Mouse (Mus musculus) limb, embryonic 11.5 days (tissue): ENCODE measurements around the gene Foxn3. TPM values are rescaled to one million over a fixed set of nuclear protein-coding genes. Genes with fewer than 3 reads are reported as not detected.

Experiments
- ATAC-seq: fragments of 200-750 bp; cut with Nextera tagmentation; 2 replicates; pipeline ENCODE4 v1.8.0; 2017; ENCODE audit warnings: low read depth; ENCODE audit not compliant: insufficient number of reproducible peaks, low FRiP score, low TSS enrichment
- DNase-seq: peaks from one replicate; pipeline ENCODE4 v3.0.0-alpha.2; 2015; ENCODE audit warnings: low spot score
- H3K27ac ChIP-seq: fragments of 300-500 bp; sonication (generic); replicated peaks from 2 replicates; pipeline ENCODE4 v1.5.1; 2014; ENCODE audit warnings: low read depth, mild to moderate bottlenecking, low read length
- H3K27me3 ChIP-seq: fragments of 300-500 bp; sonication (generic); 2 replicates; pipeline ENCODE4 v1.6.1; 2014; ENCODE audit warnings: mild to moderate bottlenecking, low read length, mixed read lengths; ENCODE audit not compliant: control insufficient read depth, insufficient read depth
- H3K36me3 ChIP-seq: fragments of 300-500 bp; sonication (generic); 2 replicates; pipeline ENCODE4 v1.6.1; 2014; ENCODE audit warnings: mild to moderate bottlenecking, low read length, moderate library complexity, mixed read lengths; ENCODE audit not compliant: control insufficient read depth, insufficient read depth
- H3K4me1 ChIP-seq: fragments of 300-500 bp; sonication (generic); 2 replicates; pipeline ENCODE4 v1.6.1; 2014; ENCODE audit warnings: low read length, mixed read lengths; ENCODE audit not compliant: control insufficient read depth, insufficient read depth
- H3K4me2 ChIP-seq: fragments of 300-500 bp; sonication (generic); 2 replicates; pipeline ENCODE4 v1.6.1; 2014; ENCODE audit warnings: low read depth, mild to moderate bottlenecking, moderate library complexity; ENCODE audit not compliant: severe bottlenecking
- H3K4me3 ChIP-seq: fragments of 300-500 bp; sonication (generic); 2 replicates; pipeline ENCODE4 v1.5.1; 2014; ENCODE audit warnings: low read depth, low read length
- H3K9ac ChIP-seq: fragments of 300-500 bp; sonication (generic); 2 replicates; pipeline ENCODE4 v1.6.1; 2014; ENCODE audit warnings: mild to moderate bottlenecking, low read length
- H3K9me3 ChIP-seq: fragments of 300-500 bp; sonication (generic); 2 replicates; pipeline ENCODE4 v1.6.1; 2016; ENCODE audit warnings: low read length; ENCODE audit not compliant: control insufficient read depth
- WGBS: fragments of 180-500 bp; shearing (Covaris S2); extraction: QIAGEN DNeasy Blood & Tissue Kit; methylation state at CpG from one replicate; pipeline ENCODE4 v1.1.7; 2014; 5-methylcytosine and 5-hydroxymethylcytosine counted together
- polyA plus RNA-seq: library from polyadenylated mRNA; unstranded; fragments of >200 nt; fragmentation: Nextera tagmentation; extraction: Ambion mirVana; gene quantifications from 2 replicates; pipeline ENCODE4 v1.2.1, GENCODE M21; 2014

The Foxn3 gene
- polyA plus RNA-seq, 1 experiment from 2014 or later = 95.6 TPM

DNA sequence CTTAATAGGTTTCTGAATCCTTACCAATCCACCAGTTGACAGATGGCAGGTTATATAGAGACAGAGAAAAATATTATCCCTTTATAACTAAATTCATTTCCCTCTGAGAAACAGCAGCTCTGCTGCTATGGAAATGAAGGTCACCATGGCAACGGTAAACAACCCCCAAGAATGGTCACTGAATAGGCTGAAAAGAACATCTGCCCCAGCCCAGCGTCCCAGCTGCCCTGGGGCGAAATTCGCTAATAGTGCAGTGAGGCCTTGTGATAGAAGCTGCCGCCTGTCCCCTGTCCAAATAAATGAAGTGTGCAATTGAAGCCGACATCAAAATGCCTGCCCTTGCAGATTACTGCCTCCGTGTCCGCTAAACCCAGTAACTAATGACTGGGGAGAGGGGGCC is 343.0 kb downstream of the Foxn3 start:
- Histone ChIP-seq H3K4me1 (peaks cover 21% of the 10 kb centered on the region), H3K4me2 (no peak overlapping the region), H3K9me3 (no peaks in the 10 kb centered on the region), H3K9ac (no peak overlapping the region), H3K27me3 (no peaks in the 10 kb centered on the region), H3K27ac (no peak overlapping the region), H3K4me3 (no peak overlapping the region), H3K36me3 (no peaks in the 10 kb centered on the region)
- DNase-seq (peak; percentile 66), ATAC-seq (no peak)
- 26% methylated on average over 8 of the region's 8 CpGs for WGBS

GRCm38 (mm10) chr12:99219812-99220211 is 343.6 kb downstream of the Foxn3 start:
- WGBS = 84% methylated on average over 5 of the region's 5 CpGs
- no peaks in the 10 kb centered on the region for H3K27me3 ChIP-seq
- DNase-seq = no peak
- H3K4me1 ChIP-seq = peaks cover 16% of the 10 kb centered on the region
- H3K4me2 ChIP-seq = no peak overlapping the region
- H3K9me3 ChIP-seq = no peaks in the 10 kb centered on the region
- no peak overlapping the region for H3K27ac ChIP-seq
- no peak for ATAC-seq
- no peak overlapping the region for H3K4me3 ChIP-seq
- no peak overlapping the region for H3K9ac ChIP-seq
- H3K36me3 ChIP-seq = no peaks in the 10 kb centered on the region

DNA sequence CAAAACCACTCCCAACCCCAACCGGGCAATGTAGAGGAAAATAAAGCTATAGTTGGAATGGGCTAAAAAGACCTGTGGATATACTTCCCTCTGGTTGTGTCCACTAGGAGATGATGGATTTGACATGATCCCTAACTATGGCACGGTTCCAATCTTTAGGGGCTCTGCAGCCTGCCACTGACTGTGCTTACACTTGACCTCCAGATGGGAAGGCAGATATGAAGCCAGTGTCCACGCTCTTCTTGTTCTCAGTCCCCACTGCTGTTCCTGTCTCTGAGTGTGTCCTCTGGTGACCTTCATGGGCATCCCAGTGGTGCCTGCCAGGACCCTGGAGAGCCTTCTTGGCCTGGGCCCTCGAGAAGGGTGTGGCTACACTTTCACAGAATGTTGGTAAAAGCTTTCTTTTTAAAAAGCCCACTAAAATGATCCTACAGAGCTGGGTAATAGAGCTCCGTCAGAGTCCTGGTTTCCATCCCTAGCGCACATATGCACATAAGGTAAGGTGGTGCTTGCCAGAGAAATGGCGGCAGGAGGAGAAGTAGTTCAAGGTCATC is 346.2 kb downstream of the Foxn3 start:
- 90% methylated on average over 7 of the region's 7 CpGs for WGBS
- no peak overlapping the region for H3K9ac ChIP-seq
- DNase-seq (no peak), ATAC-seq (no peak)
- no peak overlapping the region for H3K4me2 ChIP-seq
- no peak overlapping the region for H3K27ac ChIP-seq
- H3K4me3 ChIP-seq = no peak overlapping the region
- H3K36me3 ChIP-seq = no peaks in the 10 kb centered on the region
- H3K27me3 ChIP-seq = no peaks in the 10 kb centered on the region
- H3K4me1 ChIP-seq = peaks cover 16% of the 10 kb centered on the region
- no peaks in the 10 kb centered on the region for H3K9me3 ChIP-seq

DNA sequence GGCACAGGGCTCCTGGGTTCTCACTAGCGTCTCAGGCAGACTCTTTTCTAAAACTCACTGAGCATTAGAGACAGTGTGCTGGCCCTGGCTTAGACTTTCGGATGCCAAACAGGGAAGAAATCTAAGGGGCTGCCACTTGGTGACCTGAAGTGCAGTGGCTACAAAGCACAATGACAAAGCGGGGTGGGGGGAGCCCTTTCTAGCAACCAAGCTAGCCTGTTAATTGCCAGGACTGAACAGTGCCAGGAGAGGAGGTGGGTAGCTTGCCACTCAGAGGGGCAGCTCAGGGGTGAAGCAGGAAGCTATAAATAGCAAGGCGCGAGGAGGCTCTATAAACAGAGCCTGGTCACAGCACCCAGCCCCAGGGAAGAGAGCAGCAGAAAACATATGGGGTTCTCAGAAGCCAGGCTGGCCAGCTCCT is 347.0 kb downstream of the Foxn3 start:
- Histone ChIP-seq H3K27me3 (no peaks in the 10 kb centered on the region), H3K4me3 (no peak overlapping the region), H3K9me3 (no peaks in the 10 kb centered on the region), H3K4me2 (no peak overlapping the region), H3K27ac (no peak overlapping the region), H3K36me3 (no peaks in the 10 kb centered on the region), H3K4me1 (peaks cover 16% of the 10 kb centered on the region), H3K9ac (no peak overlapping the region)
- no peak for ATAC-seq
- DNase-seq = no peak
- 48% methylated on average over 5 of the region's 5 CpGs for WGBS

- ATAC-seq (no peak), DNase-seq (no peak)
- H3K9ac ChIP-seq = no peak overlapping the region
- H3K27ac ChIP-seq = no peak overlapping the region
- H3K27me3 ChIP-seq = no peaks in the 10 kb centered on the region
- H3K36me3 ChIP-seq = no peaks in the 10 kb centered on the region
- no peak overlapping the region for H3K4me2 ChIP-seq
- WGBS = 78% methylated on average over 11 of the region's 11 CpGs
- peaks cover 16% of the 10 kb centered on the region for H3K4me1 ChIP-seq
- H3K4me3 ChIP-seq = no peak overlapping the region
- no peaks in the 10 kb centered on the region for H3K9me3 ChIP-seq
Measured at GRCm38 (mm10) chr12:99215521-99216255, 347.7 kb downstream of the Foxn3 start.

- H3K4me3 ChIP-seq = no peak overlapping the region
- 68% methylated on average over 5 of the region's 5 CpGs for WGBS
- H3K27ac ChIP-seq = no peak overlapping the region
- no peak overlapping the region for H3K4me2 ChIP-seq
- no peaks in the 10 kb centered on the region for H3K36me3 ChIP-seq
- DNase-seq = no peak
- peaks cover 16% of the 10 kb centered on the region for H3K4me1 ChIP-seq
- H3K27me3 ChIP-seq = no peaks in the 10 kb centered on the region
- no peaks in the 10 kb centered on the region for H3K9me3 ChIP-seq
- ATAC-seq = no peak
- H3K9ac ChIP-seq = no peak overlapping the region
Measured at GRCm38 (mm10) chr12:99214098-99214497, 349.3 kb downstream of the Foxn3 start.

DNA sequence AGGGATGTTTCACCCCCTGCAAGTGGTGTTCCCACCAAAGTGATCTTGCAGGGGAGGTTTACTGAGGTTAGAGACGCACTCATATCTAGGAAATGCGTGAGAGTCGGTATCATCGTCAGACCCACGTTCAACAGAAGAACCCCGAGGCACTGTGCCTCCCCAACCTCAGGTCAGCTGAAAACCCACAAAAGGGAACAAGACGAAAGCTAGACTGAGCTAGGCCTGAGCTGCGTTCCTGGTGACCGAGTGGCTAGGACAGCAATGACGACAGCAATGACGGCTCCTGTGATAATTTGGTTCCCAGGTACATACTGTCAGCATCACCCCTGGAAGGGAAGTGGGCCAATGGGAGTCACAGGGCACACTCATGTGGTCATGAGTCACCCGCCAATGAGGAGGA is 350.2 kb downstream of the Foxn3 start:
- H3K4me3 ChIP-seq = no peak overlapping the region
- peaks cover 16% of the 10 kb centered on the region for H3K4me1 ChIP-seq
- ATAC-seq = no peak
- no peaks in the 10 kb centered on the region for H3K9me3 ChIP-seq
- WGBS = 95% methylated on average over 12 of the region's 12 CpGs
- no peak for DNase-seq
- H3K9ac ChIP-seq = no peak overlapping the region
- no peaks in the 10 kb centered on the region for H3K36me3 ChIP-seq
- H3K27ac ChIP-seq = no peak overlapping the region
- H3K4me2 ChIP-seq = no peak overlapping the region
- H3K27me3 ChIP-seq = no peaks in the 10 kb centered on the region

DNA sequence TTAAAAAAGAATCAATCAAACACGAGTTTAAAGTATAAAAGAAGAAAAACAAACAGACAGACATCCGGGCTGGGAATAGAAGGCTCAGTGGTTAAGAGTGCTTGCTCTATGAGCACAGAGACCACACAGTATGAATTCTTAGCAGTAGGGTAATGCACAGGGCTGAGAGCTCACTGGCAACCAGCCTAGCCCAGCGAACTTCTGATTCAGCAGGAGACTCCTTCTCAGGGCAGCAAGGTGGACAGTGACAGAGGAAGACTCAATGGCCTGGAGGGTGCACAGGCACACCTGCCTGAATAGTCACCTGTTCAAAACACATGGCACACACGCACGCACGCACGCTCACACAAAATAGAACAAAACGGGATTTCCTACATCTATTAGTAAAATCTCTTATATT is 353.6 kb downstream of the Foxn3 start:
- ATAC-seq (no peak), DNase-seq (no peak)
- Histone ChIP-seq H3K4me1 (no peaks in the 10 kb centered on the region), H3K27ac (no peak overlapping the region), H3K9ac (no peak overlapping the region), H3K4me2 (no peak overlapping the region), H3K36me3 (no peaks in the 10 kb centered on the region), H3K4me3 (no peak overlapping the region), H3K27me3 (no peaks in the 10 kb centered on the region), H3K9me3 (no peaks in the 10 kb centered on the region)
- WGBS = 91% methylated on average over 8 of the region's 8 CpGs

DNA sequence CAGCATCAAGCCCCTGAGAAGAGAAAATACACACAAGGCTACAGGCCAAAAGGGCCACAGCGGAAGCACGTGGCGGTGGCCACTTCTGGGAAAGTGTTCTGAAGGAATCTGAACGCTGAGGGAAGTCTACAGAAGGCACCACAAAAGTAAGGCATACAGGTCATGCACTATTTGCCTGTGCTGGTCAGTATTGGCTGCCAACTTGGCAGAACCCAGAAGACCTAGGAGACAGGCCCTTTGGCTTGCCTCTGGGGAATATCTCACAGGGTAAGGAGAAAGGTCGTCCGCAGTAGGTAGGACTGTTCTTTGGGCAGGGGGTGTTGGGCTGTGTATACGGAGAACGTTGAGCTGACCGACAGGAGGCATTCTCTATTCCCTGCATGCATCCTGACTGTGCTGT is 355.1 kb downstream of the Foxn3 start:
- H3K27ac ChIP-seq = no peak overlapping the region
- H3K4me1 ChIP-seq = no peaks in the 10 kb centered on the region
- DNase-seq (no peak), ATAC-seq (no peak)
- no peaks in the 10 kb centered on the region for H3K36me3 ChIP-seq
- 87% methylated on average over 9 of the region's 9 CpGs for WGBS
- H3K9ac ChIP-seq = no peak overlapping the region
- H3K9me3 ChIP-seq = no peaks in the 10 kb centered on the region
- H3K27me3 ChIP-seq = no peaks in the 10 kb centered on the region
- H3K4me2 ChIP-seq = no peak overlapping the region
- H3K4me3 ChIP-seq = no peak overlapping the region
